8 mouse cellular contexts compared by ENCODE assay signal in the genomic region with DNA sequence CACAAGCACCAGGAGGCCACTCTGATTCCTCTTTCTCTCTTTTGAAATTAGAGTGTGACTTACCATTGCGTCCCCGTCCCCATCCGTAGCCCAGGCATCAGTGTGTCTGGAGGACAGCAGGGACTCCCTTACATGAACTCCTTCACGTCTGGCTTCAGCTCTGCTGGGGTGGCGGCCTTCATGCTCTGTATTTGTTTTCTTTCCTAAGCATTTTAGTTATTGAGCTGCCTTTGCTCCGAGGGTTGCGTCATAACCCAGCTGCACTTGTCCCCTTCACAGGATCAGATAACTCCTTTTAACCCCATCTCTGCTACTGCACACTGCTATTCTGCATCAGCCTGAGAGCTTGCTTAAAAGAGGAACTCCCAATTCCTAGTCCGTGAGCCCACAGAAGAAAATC. TPM values are rescaled to one million over a fixed set of nuclear protein-coding genes. Genes with fewer than 3 reads are reported as not detected.
DNase-seq lines count a peak whose midpoint lies in the region; ATAC-seq lines count a peak whose summit lies in the region.

No protein-coding gene starts in this region.

- no peaks in the 10 kb centered on the region for H3K9me3 ChIP-seq in midbrain, embryonic 11.5 days (ENCODE audit: control insufficient read depth, low read length)

- WGBS in midbrain, embryonic 11.5 days = 64% methylated on average over 8 of the region's 8 CpGs

- peak; percentile 13 to 17 for DNase-seq in gastrocnemius, adult 8-10 months (ENCODE audit: low spot score in 2 of 2)
- no peak for DNase-seq in gastrocnemius, postnatal 25 days
- DNase-seq in adrenal gland, adult 8-10 months = peak; percentile 68
- DNase-seq in kidney, postnatal 10 days = peak; percentile 28
- DNase-seq in natural killer cell, adult 2 months (ENCODE audit: low spot score in 2 of 2) = peak; percentile 13 to 21
- DNase-seq in cerebellum, postnatal 10 days = no peak
- no peak for DNase-seq in midbrain, embryonic 11.5 days (ENCODE audit: low spot score, missing footprints)
- DNase-seq in spleen, postnatal 36 days (ENCODE audit: low spot score in 2 of 2) = no peak

- no peak overlapping the region for H3K9ac ChIP-seq in midbrain, embryonic 11.5 days (ENCODE audit: low read length)

- no peaks in the 10 kb centered on the region for H3K36me3 ChIP-seq in midbrain, embryonic 11.5 days (ENCODE audit: control insufficient read depth, insufficient read depth, low read length)

- H3K27me3 ChIP-seq in midbrain, embryonic 11.5 days (ENCODE audit: control insufficient read depth, insufficient read depth, low read length) = no peaks in the 10 kb centered on the region

- H3K4me3 ChIP-seq in midbrain, embryonic 11.5 days (ENCODE audit: low read depth, low read length) = no peak overlapping the region

- no peaks in the 10 kb centered on the region for H3K4me1 ChIP-seq in midbrain, embryonic 11.5 days (ENCODE audit: control insufficient read depth, insufficient read depth, low read length)

- no peak for ATAC-seq in midbrain, embryonic 11.5 days (ENCODE audit: low FRiP score)

- H3K27ac ChIP-seq in midbrain, embryonic 11.5 days (ENCODE audit: low read depth, low read length) = no peak overlapping the region

- H3K4me2 ChIP-seq in midbrain, embryonic 11.5 days = no peak overlapping the region

RNA-seq across cellular contexts. Expression of gene P2ry14, which starts 23.0 kb away (rescaled TPM):
- 1 to 10 TPM in 3 of 4 experiments, under 1 TPM in 1; 0.90 to 2.7 (median 1.2) TPM for total RNA-seq in gastrocnemius, adult 8-10 months (2022)
- total RNA-seq in gastrocnemius, postnatal 25 days (2021) = 1 to 10 TPM; 1.3 to 2.1 TPM
- total RNA-seq in adrenal gland, adult 8-10 months (2022) = 10 to 100 TPM; 25.4 to 47.3 (median 37.8) TPM
- polyA plus RNA-seq in midbrain, embryonic 11.5 days (2014; fragmentation: Nextera tagmentation; extraction: Ambion mirVana) = 1.0 and 1.4 TPM in 2 replicates

RNA-seq across cellular contexts. Expression of gene Gpr171, which starts 28.8 kb away (rescaled TPM):
- total RNA-seq in gastrocnemius, adult 8-10 months (2022) = under 1 TPM in 1 of 4 experiments, not detected in 3; 0.13 TPM
- total RNA-seq in gastrocnemius, postnatal 25 days (2021) = not detected
- under 1 TPM; 0.15 to 0.45 (median 0.29) TPM for total RNA-seq in adrenal gland, adult 8-10 months (2022)
- 0.62 and 0.72 TPM in 2 replicates for polyA plus RNA-seq in midbrain, embryonic 11.5 days (2014; fragmentation: Nextera tagmentation; extraction: Ambion mirVana)

Comparison
In these comparisons a context has a peak if more than half of its experiments do, and no peak if none do; other contexts are left out.
1. DNase-seq: peak in gastrocnemius, adult 8-10 months (2 of 2), adrenal gland, adult 8-10 months (single experiment), kidney, postnatal 10 days (single experiment) and natural killer cell, adult 2 months (2 of 2); none in gastrocnemius, postnatal 25 days (single experiment), cerebellum, postnatal 10 days (0 of 2), midbrain, embryonic 11.5 days (single experiment) and spleen, postnatal 36 days (0 of 2).
2. RNA of gene P2ry14, which starts 23.0 kb away (total RNA-seq): 25.4 to 47.3 TPM in adrenal gland, adult 8-10 months; 1.3 to 2.1 TPM in gastrocnemius, postnatal 25 days and 0.90 to 2.7 TPM in gastrocnemius, adult 8-10 months; every median in the first group is over 4 times any median in the second.